Mouse (Mus musculus): ENCODE results near the gene Nadsyn1.

- TF ChIP-seq CTCF (conservative IDR thresholded peaks at IDR 0.05; ENCODE audit: low read length) (no peak), POU5F1 (IDR thresholded peaks at IDR 0.05; ENCODE audit: borderline replicate concordance, low read length) (no peak)
Observed at GRCm38 (mm10) chr7:143756125-143757026, 66.3 kb downstream of the Nadsyn1 start, which contains the start of gene Osbpl5.

Measured in E14TG2a.4 (cell line).